Mouse (Mus musculus) lung, postnatal 0 days (tissue): ENCODE data around the gene Ywhaq.

Experiments used
- CTCF ChIP-seq: IDR thresholded peaks from 2 replicates; pipeline ENCODE4 v1.5.1; 2016; ENCODE audit warnings: antibody characterized with exemption, mild to moderate bottlenecking
- EP300 ChIP-seq: IDR thresholded peaks from 2 replicates; pipeline ENCODE4 v1.6.1; 2016; ENCODE audit warnings: antibody characterized with exemption, mild to moderate bottlenecking, control low read depth

GRCm38 (mm10) chr12:21459681-21460080, 42.2 kb upstream of the Ywhaq start:
- TF ChIP-seq CTCF: no peak
- TF ChIP-seq EP300: no peak
